Mouse (Mus musculus): ENCODE measurements around the gene Tbc1d5. TPM values are rescaled to one million over a fixed set of nuclear protein-coding genes. Genes with fewer than 3 reads are reported as not detected.

The Tbc1d5 gene
- polyA plus RNA-seq, 2 experiments: 2.9 to 3.2 TPM

- WGBS (ENCODE audit: insufficient replicate concordance): 76% methylated on average over 6 of the region's 6 CpGs
- no peak overlapping the region for H3K4me2 ChIP-seq (ENCODE audit: low read depth)
- H3K9ac ChIP-seq (replicated peaks): no peak overlapping the region
- no peaks in the 10 kb centered on the region for H3K36me3 ChIP-seq (replicated peaks; ENCODE audit: control insufficient read depth, insufficient read depth, low read depth)
- H3K4me1 ChIP-seq (replicated peaks; ENCODE audit: control insufficient read depth in 2 of 2, insufficient read depth in 2 of 2, low read length in 1 of 2): no peaks in the 10 kb centered on the region
- H3K4me3 ChIP-seq (ENCODE audit: insufficient read depth in 1 of 2, low read depth in 2 of 2, low read length in 2 of 2): no peak overlapping the region
- no peak overlapping the region for H3K27ac ChIP-seq
- no peak for ATAC-seq (ENCODE audit: insufficient read depth)
- TF ChIP-seq EP300 (IDR thresholded peaks at IDR 0.05; ENCODE audit: low read depth) (no peak), CTCF (IDR thresholded peaks at IDR 0.05; ENCODE audit: low read depth) (no peak)
- H3K27me3 ChIP-seq (ENCODE audit: control insufficient read depth, insufficient read depth, low read length): no peaks in the 10 kb centered on the region
- no peaks in the 10 kb centered on the region for H3K9me3 ChIP-seq (ENCODE audit: control insufficient read depth, low read length)
- no peak for DNase-seq (ENCODE audit: low read depth in 3 of 3, low spot score in 3 of 3)
These were observed 37.3 kb upstream of the Tbc1d5 start for GRCm38 (mm10) chr17:51216426-51216825.

- DNase-seq (ENCODE audit: low read depth in 3 of 3, low spot score in 3 of 3) (no peak), ATAC-seq (ENCODE audit: insufficient read depth) (no peak)
- no peak overlapping the region for H3K9ac ChIP-seq (replicated peaks)
- no peaks in the 10 kb centered on the region for H3K27me3 ChIP-seq (ENCODE audit: control insufficient read depth, insufficient read depth, low read length)
- no peaks in the 10 kb centered on the region for H3K36me3 ChIP-seq (replicated peaks; ENCODE audit: control insufficient read depth, insufficient read depth, low read depth)
- H3K4me2 ChIP-seq (ENCODE audit: low read depth): no peak overlapping the region
- WGBS (ENCODE audit: insufficient replicate concordance): 48% methylated on average over 2 of the region's 2 CpGs
- H3K4me1 ChIP-seq (replicated peaks; ENCODE audit: control insufficient read depth in 2 of 2, insufficient read depth in 2 of 2, low read length in 1 of 2): no peaks in the 10 kb centered on the region
- TF ChIP-seq CTCF (IDR thresholded peaks at IDR 0.05; ENCODE audit: low read depth): no peak
- TF ChIP-seq EP300 (IDR thresholded peaks at IDR 0.05; ENCODE audit: low read depth): no peak
- no peaks in the 10 kb centered on the region for H3K9me3 ChIP-seq (ENCODE audit: control insufficient read depth, low read length)
- H3K27ac ChIP-seq: no peak overlapping the region
- no peak overlapping the region for H3K4me3 ChIP-seq (ENCODE audit: insufficient read depth in 1 of 2, low read depth in 2 of 2, low read length in 2 of 2)
These were observed 30.4 kb upstream of the Tbc1d5 start for GRCm38 (mm10) chr17:51209565-51209964.

- no peak overlapping the region for H3K9ac ChIP-seq (replicated peaks)
- 54% methylated on average over 2 of the region's 2 CpGs for WGBS (ENCODE audit: insufficient replicate concordance)
- no peak overlapping the region for H3K4me3 ChIP-seq (ENCODE audit: insufficient read depth in 1 of 2, low read depth in 2 of 2, low read length in 2 of 2)
- no peak for TF ChIP-seq CTCF (IDR thresholded peaks at IDR 0.05; ENCODE audit: low read depth)
- no peak for TF ChIP-seq EP300 (IDR thresholded peaks at IDR 0.05; ENCODE audit: low read depth)
- H3K4me1 ChIP-seq (replicated peaks; ENCODE audit: control insufficient read depth in 2 of 2, insufficient read depth in 2 of 2, low read length in 1 of 2): no peaks in the 10 kb centered on the region
- ATAC-seq (ENCODE audit: insufficient read depth) (no peak), DNase-seq (ENCODE audit: low read depth in 3 of 3, low spot score in 3 of 3) (no peak)
- no peak overlapping the region for H3K27ac ChIP-seq
- no peaks in the 10 kb centered on the region for H3K27me3 ChIP-seq (ENCODE audit: control insufficient read depth, insufficient read depth, low read length)
- no peaks in the 10 kb centered on the region for H3K9me3 ChIP-seq (ENCODE audit: control insufficient read depth, low read length)
- H3K4me2 ChIP-seq (ENCODE audit: low read depth): no peak overlapping the region
- H3K36me3 ChIP-seq (replicated peaks; ENCODE audit: control insufficient read depth, insufficient read depth, low read depth): no peaks in the 10 kb centered on the region
These were observed 25.5 kb upstream of the Tbc1d5 start for GRCm38 (mm10) chr17:51204643-51205042.

GRCm38 (mm10) chr17:51195561-51195960 lies 16.4 kb upstream of the Tbc1d5 start:
- no peak overlapping the region for H3K9ac ChIP-seq (replicated peaks)
- no peak overlapping the region for H3K27ac ChIP-seq
- WGBS (ENCODE audit: insufficient replicate concordance): 67% methylated on average over 2 of the region's 2 CpGs
- no peaks in the 10 kb centered on the region for H3K36me3 ChIP-seq (replicated peaks; ENCODE audit: control insufficient read depth, insufficient read depth, low read depth)
- no peaks in the 10 kb centered on the region for H3K9me3 ChIP-seq (ENCODE audit: control insufficient read depth, low read length)
- ATAC-seq (ENCODE audit: insufficient read depth) (no peak), DNase-seq (ENCODE audit: low read depth in 3 of 3, low spot score in 3 of 3) (no peak)
- H3K4me3 ChIP-seq (ENCODE audit: insufficient read depth in 1 of 2, low read depth in 2 of 2, low read length in 2 of 2): no peak overlapping the region
- no peaks in the 10 kb centered on the region for H3K27me3 ChIP-seq (ENCODE audit: control insufficient read depth, insufficient read depth, low read length)
- H3K4me2 ChIP-seq (ENCODE audit: low read depth): no peak overlapping the region
- H3K4me1 ChIP-seq (replicated peaks; ENCODE audit: control insufficient read depth in 2 of 2, insufficient read depth in 2 of 2, low read length in 1 of 2): no peaks in the 10 kb centered on the region
- TF ChIP-seq EP300 (IDR thresholded peaks at IDR 0.05; ENCODE audit: low read depth): no peak
- TF ChIP-seq CTCF (IDR thresholded peaks at IDR 0.05; ENCODE audit: low read depth): no peak

GRCm38 (mm10) chr17:51194787-51195186 lies 15.6 kb upstream of the Tbc1d5 start:
- WGBS (ENCODE audit: insufficient replicate concordance): 63% methylated on average over 2 of the region's 2 CpGs
- no peak for ATAC-seq (ENCODE audit: insufficient read depth)

More at GRCm38 (mm10) chr17:51194787-51195186, 15.6 kb upstream of the Tbc1d5 start:
- Histone ChIP-seq H3K27me3 (ENCODE audit: control insufficient read depth, insufficient read depth, low read length) (no peaks in the 10 kb centered on the region), H3K4me2 (ENCODE audit: low read depth) (no peak overlapping the region), H3K36me3 (replicated peaks; ENCODE audit: control insufficient read depth, insufficient read depth, low read depth) (no peaks in the 10 kb centered on the region), H3K9ac (replicated peaks) (no peak overlapping the region), H3K4me3 (ENCODE audit: insufficient read depth in 1 of 2, low read depth in 2 of 2, low read length in 2 of 2) (no peak overlapping the region), H3K4me1 (replicated peaks; ENCODE audit: control insufficient read depth in 2 of 2, insufficient read depth in 2 of 2, low read length in 1 of 2) (no peaks in the 10 kb centered on the region), H3K27ac (no peak overlapping the region), H3K9me3 (ENCODE audit: control insufficient read depth, low read length) (no peaks in the 10 kb centered on the region)
- DNase-seq (ENCODE audit: low read depth in 3 of 3, low spot score in 3 of 3): no peak
- TF ChIP-seq CTCF (IDR thresholded peaks at IDR 0.05; ENCODE audit: low read depth): no peak
- TF ChIP-seq EP300 (IDR thresholded peaks at IDR 0.05; ENCODE audit: low read depth): no peak
